Mouse (Mus musculus) urinary bladder, postnatal 14 days (tissue): ENCODE results near the gene Dusp14.

Source experiments
- DNase-seq: peaks from one replicate; pipeline ENCODE4 v3.0.0; 2021; ENCODE audit warnings: low spot score

Dusp14 gene

GRCm38 (mm10) chr11:84069034-84069370, at the start of gene Dusp14:
Gene Dusp14 (minus strand): TSS chr11:84069261.
- DNase-seq, result peak; percentile 41

GRCm38 (mm10) chr11:84117431-84117830, 48.4 kb upstream of the Dusp14 start:
- DNase-seq, result no peak

GRCm38 (mm10) chr11:84116221-84116620, 47.2 kb upstream of the Dusp14 start:
- no peak for DNase-seq

- no peak for DNase-seq
Observed at GRCm38 (mm10) chr11:84115646-84116045, 46.6 kb upstream of the Dusp14 start.

- DNase-seq, result no peak
Observed at GRCm38 (mm10) chr11:84113623-84114022, 44.6 kb upstream of the Dusp14 start.

DNA sequence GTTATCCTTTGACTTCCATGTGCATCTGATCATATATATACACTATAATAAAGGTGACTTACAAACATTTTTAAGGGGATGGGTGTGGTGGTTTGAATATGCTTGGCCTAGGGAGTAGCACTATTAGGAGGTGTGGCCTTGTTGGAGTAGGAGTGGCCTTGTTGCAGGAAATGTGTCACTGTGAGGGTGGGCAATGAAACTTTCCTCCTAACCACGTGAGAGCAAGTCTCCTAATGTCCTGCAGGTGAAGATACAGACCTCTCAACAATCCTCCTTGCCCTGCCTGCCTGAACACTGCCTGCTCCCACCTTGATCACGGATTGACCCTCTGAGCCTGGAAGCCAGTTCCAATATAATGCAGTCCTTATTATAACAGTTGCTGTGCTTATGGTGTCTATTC, 38.1 kb upstream of the Dusp14 start:
- no peak for DNase-seq

DNA sequence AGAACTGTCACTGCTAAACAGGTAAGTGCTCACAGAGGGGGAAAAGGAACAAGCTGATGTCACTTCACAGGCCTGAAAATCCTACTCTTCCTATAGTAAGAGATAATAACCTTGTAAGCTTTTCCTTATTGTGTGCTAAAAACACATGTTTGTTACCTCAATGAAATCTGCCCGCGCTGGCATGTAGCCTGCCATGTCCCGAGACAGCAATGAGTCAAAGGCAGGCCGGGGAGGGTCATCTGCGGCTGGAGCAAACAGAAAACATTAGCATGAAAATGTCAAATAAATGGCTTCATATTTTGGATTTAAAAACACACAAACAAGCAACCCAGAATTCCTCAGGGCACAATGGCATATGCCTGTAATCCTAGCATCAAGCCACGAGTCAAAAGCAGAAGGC, 35.0 kb upstream of the Dusp14 start:
- DNase-seq, result no peak

DNA sequence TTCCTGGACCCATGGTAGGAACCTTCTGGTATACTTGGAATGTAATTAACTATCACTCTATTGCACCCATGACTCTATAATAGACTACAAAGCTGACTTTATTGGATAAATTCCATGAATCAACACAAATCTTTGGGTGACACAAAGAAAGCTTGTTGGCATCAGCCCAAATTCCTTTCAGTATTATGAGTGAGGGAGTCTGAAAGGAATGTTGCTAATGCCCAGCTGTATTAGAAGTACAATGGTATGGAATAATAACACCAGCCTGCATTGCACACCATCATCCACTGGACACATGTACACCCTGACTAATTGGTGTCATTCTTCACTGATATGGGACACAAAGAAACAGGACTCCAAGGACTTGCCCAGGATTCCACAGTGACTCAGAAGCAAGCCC, 32.1 kb upstream of the Dusp14 start:
- no peak for DNase-seq

DNA sequence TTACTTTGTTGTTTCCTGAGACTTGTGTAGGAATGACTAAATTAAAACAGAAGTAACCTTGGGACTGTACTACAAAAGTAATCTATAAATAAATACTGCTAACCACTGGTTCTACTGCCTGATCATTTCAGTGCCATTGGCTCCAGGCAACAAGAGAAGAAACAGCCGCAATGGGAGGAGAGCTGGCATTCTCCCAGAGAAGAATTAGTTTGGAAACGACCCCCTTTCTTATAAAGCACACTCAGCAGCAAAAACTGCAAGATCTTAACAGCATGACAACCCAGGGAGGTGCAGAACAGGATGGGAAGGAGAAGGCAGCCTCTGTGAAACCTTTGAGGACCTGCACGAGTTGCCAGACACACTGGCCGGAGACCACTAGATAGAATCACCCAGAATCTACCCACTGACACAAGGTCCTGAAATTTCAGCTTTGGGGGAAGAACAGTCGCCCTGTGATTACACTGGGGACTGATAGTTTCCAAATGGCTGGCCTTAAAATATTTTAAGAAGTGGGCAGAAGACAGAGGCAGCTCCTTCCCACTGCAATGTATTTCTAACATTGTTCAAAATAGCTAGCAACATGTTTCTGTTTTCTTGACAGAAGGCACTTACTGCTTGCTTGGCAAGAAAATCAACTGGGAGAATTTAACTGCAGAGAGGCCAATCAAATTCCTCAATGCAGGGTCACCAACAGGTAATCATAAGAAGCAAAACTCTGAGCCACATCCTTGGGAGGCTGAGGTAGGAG, 28.4 kb upstream of the Dusp14 start:
- no peak for DNase-seq

GRCm38 (mm10) chr11:84095084-84095483, 26.0 kb upstream of the Dusp14 start:
- no peak for DNase-seq

GRCm38 (mm10) chr11:84090572-84090971, 21.5 kb upstream of the Dusp14 start:
- DNase-seq, result no peak

GRCm38 (mm10) chr11:84081901-84082300, 12.8 kb upstream of the Dusp14 start:
- no peak for DNase-seq

- no peak for DNase-seq
Observed at GRCm38 (mm10) chr11:84080327-84080726, 11.3 kb upstream of the Dusp14 start.

DNA sequence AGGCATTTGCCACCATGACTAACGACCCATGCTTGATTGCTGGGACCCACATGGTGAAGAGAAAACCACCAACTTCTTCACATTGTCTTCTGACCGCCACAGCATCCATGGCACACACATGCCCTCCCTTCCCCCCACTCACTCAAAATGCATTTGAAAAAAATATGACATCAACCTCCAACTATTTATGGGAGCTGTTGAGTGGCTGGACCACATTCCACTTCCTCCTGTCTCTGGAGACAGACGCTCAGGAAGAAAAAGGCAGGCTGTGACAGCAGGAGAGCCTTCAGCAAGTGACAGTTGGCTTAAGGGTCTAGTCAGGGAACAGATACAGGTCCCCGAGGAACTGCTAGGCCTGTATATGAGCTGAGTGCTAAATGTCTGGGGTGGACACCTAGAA, 10.8 kb upstream of the Dusp14 start:
- no peak for DNase-seq

- DNase-seq, result no peak
Observed at GRCm38 (mm10) chr11:84079361-84079760, 10.3 kb upstream of the Dusp14 start.

DNA sequence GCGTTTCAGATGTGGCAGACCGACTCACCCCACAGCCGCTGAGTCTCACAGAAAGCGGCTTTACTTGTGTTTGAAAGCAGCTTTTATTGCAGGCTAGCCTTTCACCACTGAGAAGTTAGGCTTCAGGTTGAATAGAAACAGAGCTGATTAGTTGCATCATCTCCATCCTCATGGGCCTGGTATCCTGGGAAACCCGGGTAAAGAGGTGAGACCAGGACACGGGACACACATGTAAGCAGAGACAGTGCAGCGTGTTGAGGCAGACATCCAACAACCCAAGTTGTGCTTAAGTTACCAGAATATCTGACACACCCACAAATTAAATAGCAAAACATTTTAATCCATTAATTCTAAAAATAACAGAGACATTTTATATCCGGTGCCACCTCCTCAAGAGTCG, 9.5 kb upstream of the Dusp14 start:
- DNase-seq, result no peak

DNA sequence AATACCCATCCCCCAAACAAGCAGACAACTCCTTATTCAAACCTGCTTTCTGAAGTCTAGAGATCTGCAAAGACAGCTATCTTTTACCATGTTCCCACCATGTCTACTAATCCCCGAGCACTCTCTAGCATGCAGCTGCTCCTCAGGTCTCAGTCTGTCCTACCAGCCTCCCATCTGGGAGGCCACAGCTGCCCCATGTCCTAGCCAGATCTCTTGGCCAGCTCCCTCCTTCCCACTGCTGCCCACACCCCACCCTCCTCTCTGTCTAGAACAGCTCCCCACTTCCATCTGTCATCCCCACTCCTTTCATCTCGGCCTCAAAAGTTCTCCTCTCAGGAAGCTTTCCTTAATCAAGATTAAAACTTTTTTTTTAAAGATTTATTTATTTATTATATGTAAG, 7.9 kb upstream of the Dusp14 start:
- no peak for DNase-seq

DNA sequence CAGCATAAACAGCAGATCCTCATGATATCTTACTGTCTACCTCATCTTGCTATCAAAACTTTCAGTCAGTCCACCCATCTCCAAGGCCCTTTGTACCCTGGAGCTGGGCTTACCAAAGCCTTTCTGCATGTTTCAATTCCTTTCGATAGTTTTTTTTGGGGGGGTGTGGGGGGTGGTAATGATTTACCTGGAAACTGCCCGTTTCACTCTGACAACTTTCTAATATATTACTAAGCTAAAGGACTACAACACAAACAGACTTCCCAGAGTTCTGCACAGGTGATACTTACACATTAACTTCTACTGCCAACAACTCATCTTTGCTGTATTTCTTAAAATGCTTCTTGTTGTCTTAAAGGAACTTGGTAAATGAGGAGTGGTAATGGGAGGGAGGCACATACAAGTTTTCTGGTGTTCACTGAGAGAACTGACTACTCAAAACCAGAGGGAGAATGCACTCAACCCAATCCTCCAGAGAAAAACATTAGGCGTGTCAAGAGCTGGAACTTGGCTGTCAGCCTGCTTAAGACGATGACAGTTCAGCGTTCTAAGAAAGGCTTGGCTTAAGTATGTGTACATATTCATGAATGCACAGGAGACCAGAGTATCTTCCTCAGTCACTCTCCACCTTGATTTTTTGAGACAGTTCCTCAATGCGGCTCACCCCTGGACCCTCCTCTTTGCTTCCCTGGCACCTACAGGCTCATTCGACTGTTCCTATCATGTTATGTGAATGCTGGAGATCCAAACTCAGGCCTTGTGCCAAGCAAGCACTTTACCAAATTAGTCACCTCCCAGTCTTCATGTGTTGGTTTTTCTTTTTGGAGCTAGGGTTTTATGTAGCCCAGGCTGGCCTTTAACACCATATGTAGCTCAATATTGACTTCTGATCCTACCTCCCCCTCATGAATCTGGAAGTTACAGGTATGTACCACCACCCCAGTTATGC, 5.0 kb upstream of the Dusp14 start:
- DNase-seq, result no peak

DNA sequence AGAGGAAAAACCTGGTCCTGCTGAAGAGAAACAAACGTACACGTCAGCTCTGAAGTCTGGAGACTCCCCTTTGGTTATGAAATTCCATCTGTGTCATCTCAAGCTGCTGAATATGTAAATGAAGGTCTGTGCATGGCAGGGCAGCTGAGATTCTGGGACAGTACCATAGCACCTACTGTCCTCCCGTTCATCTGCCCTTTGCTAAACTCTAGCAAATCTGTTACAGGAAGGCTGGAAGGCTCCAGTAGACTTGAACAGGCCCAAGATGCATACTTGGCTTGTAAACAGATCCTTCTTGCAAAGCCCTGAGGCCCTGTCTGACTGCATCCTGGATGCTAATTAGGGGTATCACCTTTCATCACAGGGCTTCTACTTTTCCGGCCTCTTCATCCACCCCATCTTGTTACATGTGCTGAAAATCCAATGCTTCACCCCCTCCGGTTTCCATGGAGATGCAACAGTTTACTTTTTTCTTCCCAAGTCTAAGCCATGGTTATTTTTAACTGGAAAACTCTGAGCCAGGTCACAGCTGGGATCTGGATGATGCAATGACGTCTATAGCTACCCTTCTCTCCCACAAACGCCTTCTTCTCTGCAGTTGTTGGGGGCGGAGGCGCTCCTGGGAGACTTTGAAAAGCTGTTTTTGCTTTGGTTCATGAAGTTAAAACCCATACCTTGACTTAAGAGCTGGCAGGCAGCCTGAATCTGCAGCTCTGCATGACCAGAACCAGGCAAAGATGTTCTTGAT, 4.0 kb upstream of the Dusp14 start:
- no peak for DNase-seq

- DNase-seq, result peak; percentile 50
Observed at GRCm38 (mm10) chr11:84068191-84069033, 649 bp downstream of the Dusp14 start.

- peak; percentile 30 for DNase-seq
Observed at GRCm38 (mm10) chr11:84067720-84068190, 1.3 kb downstream of the Dusp14 start.
